Mouse (Mus musculus) CD8-positive naive resting alpha-beta T cell, adult 2 months (primary cell): ENCODE measurements around the gene Cd22.
"Not testable (repeated sequence)": the region's sequence is repeated elsewhere in the genome, so short reads cannot be mapped to it uniquely, and the experiment has no call there.

Experiments
- DNase-seq, 2 experiments: peaks; one replicate each; pipeline ENCODE4 v3.0.0; 2022; ENCODE audit warnings: low read depth in 2 of 2, low spot score in 2 of 2

The Cd22 gene

DNA sequence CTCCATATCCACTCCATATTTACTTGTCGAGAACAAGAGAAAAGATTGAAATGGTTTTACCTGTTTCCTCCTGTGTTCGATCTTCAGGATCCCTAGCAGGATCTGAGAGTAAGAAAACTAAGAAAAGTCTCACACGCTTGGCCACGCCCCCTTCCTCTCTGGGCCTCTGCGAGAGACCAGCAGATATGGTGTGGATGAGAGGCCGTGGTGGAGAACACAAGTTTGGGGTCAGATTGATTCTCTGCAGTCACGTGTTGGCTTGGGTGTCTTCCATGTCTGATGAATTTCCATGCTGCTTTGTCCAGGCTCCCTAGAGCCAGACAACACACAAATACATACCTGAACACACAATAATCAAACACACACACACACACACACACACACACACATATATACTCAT lies at the start of gene Cd22:
Gene Cd22 (minus strand): TSS at position 167 of the 400 bp plus-strand sequence.
- no peak for DNase-seq

DNA sequence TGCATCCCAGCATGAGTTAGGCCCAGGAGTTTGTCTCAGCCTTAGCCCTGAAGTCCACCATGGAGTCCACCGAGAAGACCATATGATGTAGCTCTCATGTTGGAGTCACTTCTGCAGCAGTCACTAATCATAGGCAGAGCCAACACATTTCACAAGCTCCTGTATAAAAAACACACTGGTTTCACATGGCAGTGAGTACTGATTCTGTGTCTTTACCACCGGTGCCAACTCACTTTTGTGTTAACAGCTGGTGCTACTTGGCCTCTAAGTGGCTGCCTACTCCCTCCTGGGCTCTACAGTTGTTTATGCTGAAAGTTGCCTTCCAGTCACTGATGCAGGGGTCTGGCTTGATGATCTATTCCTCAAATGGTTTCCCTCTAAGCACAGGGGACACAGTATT lies 44.4 kb upstream of the Cd22 start, which contains the start of gene Hamp2:
Gene Hamp2 (minus strand): TSS at position 101 of the 400 bp plus-strand sequence.
- not testable (repeated sequence) for DNase-seq

DNA sequence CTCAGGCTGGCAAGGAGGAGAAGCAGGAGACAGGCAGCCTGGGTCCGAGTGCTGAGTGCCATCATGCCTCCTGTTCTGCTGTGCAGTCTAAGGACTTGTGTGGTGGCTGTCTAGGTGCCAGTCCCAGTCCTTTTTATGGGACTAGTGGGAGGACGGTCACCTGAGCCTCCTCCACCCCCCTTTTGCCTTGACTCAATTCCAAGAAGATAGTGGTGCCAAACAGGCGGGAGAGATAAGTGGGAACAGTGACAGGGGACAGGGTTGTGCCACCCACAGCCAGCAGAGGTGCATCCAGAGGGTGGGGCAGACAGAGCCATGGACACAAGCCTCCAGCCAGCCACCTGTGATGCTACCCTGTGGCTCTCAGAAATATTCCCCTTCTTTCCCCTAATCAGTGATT lies 43.9 kb upstream of the Cd22 start:
- no peak for DNase-seq

DNA sequence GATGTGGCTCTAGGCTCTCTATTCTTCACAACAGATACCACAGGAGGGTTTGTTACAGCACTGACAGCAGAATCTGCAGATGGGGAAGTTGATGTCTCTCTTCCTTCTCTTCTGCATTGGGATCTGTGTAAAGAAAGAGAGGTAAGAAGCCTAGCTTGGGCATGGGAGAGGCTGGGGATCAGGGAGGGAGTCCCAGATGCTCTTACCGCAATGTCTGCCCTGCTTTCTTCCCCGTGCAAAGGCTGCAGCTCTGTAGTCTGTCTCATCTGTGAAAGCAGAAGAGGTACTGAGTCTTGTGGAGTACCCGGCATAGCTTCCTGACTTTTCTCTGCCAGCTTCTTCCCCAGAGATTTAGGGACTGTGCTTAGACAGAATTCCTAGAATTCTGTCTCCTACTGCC lies 42.3 kb upstream of the Cd22 start:
- DNase-seq, result not testable (repeated sequence)

DNA sequence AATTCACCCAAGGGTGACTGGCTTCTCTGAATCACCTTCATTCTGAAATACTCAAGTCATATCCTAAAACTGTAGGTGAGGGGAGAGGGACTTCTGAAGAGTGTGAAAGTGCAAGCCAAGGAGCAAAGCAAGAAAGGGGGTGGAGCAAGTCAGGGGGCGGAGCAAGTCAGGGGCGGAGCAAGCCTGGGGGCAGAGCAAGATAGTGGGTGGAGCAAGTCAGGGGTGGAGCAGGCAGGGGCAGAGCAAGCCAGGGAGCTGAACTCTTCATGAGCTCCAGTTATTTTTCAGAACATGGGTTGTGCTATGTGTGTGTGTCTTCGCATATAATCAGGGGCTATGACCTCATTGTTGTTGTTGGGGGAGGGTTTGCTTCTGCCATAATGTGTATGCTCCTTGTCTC lies 40.1 kb upstream of the Cd22 start:
- DNase-seq, result peak; percentile 35 to 64

DNA sequence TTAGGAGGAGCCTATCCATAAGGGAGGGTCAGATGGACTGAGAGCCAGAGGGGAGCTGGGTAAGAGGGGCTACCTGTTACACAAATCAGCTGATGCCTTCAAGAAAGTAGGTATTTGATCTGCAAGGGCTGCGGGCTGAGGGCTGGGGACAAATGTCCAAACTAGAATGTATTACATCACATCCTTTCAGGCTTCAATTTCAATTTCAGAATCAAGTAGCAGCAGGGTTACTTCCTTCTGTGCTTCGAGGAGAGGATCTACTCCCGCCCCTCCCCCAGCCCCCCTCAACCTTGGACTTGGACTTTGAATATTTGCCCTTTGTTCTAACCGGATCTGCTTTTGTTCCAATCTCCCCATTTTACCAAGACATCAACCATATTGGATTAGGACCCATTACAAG lies 37.1 kb upstream of the Cd22 start:
- DNase-seq, result no peak

DNA sequence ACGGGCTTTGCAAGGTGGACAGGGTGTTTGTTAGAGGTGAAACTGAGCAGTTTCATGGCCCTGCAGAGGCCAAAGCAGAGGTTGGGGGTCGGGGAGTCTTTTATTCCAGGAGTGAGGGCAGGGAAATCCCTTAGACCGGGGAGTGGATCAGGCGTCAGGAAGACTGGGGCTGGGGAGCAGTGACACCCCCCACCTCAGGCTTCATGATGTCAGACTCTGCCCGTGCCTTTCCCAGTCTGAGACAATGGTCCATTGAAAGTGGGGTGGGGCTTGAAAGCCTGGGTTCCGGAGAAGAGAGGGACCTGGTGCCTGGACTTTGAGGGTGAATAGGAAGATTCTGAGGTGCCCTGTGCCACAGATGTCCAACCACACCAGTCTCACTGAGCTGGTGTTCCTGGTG lies 36.6 kb upstream of the Cd22 start:
- DNase-seq, result no peak

DNA sequence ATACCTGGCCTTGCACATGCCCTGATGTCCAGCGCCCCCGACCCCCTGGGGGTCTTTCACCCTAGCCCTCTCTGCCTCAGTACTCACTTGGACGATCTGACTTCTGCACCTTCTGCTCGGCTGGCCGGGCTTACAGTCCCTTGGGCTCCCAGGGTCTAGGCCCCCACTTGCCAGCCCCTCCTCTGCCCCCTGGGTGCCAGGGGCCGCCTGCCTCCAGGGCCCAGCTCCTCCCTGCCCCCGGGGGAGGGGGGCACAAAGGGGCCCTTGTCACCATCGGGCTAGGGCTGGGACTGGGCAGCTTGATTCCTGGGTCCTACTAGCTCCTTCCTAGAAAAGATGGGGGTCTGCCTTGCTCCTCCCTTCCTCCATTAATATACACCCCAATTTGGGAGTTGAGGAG lies 34.6 kb upstream of the Cd22 start, which contains the start of gene Mag:
Gene Mag (minus strand): TSS at position 142 of the 400 bp plus-strand sequence.
- no peak for DNase-seq

DNA sequence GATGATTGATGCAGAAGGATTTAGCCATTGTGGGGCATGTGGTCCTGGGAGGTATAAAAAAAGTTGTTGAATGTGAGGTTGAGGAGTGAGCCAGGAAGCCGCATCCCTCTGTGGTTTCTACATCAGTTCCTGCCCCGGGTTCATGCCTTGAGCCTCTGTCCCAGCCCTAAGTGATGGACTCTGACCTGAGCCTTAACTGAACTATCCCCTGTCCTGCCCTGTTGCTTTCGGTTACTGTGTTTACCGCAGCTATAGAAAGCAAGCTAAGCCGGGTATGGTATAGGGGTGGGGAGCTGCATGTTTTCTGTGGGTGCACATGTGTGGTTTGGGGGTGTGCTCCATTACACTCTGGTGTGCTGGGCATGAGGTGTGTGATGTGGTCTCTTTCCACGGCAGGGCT lies 29.6 kb upstream of the Cd22 start:
- DNase-seq, result peak; percentile 21 to 31

DNA sequence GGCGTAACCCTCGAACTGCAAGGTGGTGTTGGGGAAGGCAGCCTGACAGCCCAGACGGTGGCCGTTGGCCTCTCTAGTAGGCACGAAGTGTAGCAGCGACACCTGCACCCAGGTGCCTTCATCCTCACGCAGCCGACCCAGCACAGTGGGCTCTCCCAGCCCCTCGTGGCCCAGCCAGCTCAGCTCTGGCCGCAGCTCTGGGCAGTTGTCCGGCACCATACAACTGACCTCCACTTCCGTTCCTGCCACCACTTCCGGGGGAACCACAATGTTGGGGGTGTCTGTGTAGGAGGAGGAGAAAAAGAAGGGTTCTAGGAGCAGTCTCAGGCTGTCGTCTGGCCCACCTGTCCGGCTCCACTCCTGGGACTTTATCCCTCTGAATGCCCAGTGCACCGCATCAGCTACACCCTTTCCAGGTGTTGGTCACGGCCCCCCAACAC lies 28.9 kb upstream of the Cd22 start:
- no peak for DNase-seq

DNA sequence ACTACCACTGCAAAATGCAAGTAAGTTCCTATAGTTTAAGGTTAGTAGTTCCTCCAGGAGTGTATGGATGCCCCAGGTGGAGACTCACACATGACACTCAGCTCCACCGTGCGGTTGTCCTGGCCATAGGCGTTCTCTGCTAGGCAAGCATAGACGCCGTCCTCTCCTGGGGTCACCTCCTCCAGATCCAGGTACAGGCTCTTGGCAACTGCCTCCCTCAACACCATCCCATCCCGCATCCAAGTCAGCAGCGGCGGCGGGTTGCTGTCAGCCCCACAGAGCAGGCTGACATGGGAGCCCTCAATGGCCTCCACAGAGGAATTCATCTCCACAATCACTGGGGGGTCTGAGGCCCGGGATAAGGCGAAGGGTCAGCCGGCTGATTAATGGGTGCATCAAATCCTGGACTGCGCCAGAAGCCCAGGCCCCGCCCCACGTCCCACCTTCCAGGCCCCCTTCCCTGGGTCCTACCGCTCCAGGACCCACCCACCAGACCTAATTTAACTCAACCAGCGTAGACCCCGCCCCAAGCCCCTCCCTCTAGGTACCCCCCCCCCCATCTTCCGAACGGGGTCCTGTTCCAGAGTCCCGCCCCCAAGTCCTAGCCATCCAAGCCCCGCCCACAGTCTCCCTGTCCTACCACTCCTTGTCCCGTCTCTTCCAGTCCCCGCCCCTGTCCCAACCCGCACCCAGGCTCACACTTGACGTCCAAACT lies 28.3 kb upstream of the Cd22 start:
- DNase-seq, result no peak

DNA sequence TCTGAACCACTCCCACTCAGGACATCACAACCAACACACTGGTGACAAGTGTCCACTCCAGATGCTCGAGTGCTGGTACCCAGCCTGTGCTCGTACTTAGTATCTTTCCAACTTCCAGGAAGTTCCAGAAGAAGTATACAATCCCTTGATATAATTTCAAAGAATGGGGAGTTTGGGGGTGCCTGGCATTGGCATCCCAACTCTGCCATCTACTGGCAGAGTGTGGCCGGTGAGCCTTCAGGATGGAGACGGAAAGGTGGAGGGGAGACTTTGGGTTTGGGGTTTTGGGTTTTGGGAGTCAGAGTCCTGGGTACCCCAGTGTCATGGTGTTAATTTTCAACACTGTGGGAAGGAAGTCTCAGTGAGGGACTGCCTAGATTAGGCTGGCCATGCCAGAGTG lies 23.9 kb upstream of the Cd22 start:
- peak in 1 of 2 experiments; percentile 19 for DNase-seq

DNA sequence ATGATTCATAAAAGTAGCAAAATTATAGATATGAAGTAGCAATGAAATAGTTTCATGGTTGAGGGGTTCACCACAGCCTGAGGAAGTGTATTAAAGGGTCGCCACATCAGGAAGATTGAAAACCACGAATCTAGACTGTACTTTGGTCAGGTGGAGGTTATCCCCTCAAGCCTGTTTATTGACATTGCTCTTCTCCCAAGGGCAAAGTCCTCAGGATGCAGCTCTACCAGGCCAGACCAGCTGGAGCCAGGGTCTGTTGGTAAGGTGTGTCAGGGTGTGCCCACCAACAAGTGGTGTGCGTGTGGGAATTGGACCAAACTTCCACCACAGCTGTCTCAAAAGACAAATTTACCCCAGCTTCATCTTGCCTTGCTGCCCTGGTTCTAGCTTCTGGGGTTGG lies 15.1 kb upstream of the Cd22 start:
- DNase-seq, result no peak

DNA sequence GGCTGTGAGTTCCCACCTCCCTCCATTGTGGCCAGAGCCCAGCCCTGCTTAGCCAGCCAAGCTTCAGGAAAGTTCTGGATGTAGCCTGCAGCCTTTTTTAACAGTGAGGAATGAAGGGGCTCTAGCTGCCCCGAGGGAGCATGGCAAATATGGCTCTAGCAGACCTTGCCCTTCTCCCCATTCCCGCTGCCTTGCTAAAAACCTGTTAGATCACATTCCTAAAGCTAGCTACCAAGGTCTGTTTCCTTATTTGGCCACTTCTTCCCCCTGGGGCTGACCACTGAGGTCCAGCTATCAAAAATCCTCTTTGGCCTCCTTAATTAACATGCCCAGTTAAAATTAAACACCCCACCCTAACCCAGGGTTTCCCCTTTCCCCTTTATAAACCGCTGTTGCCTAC lies 12.4 kb upstream of the Cd22 start:
- DNase-seq, result no peak

DNA sequence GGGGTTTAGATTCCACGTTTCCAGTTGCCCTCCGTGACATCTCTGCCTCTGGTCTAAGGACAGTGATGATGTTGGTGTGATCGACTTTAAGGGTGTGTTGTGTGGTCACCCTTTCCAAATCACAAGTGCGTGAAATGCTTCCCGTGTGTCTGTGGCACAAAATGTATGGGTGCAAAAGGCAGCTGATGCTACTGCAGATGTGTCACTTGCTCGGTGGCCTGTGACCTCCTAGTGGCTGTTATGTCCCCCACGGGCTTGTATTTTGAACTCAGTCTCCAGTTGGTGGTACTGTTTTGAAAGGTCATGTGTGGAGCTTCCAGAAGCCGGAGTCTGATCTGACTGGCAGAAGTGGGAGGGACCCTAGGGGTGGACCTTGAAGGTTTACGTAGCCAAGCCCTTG lies 11.6 kb upstream of the Cd22 start:
- DNase-seq, result no peak

DNA sequence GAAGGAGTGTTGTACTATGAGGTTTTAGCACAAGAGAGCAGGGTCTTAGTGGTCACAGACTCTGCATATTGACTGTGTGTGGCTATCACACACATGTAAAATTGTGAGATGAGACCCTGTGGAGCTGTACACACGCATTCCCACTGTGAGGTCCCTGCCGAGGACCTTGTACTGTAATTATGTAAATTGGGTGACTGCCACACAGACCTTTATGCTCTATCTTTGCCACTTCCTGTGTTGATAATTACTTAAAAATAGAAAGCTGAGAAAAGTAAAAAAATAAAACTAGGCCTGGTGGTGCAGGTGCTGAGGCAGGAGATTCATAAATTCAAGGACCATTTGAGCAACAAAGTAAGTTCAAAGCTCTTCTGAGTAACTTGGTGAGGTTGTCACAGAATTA lies 10.5 kb upstream of the Cd22 start:
- no peak for DNase-seq

DNA sequence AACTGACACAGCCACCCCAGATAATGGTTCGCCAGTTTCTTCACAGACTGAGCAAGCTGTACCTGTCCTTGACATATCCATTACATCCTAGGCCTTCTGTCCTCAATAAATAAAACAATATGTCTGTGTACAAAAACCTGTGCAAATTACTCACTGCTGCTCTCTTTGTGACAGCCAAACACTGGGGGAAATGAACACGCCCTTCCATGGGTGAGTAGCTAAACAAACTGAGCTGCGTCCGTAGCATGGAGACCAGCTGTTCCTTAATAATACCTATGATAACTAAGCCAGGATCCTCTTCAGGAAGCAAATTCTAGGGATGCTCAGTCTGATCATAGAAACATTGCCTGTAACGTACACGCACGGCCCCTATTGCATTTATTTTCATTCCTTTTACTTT lies 8.6 kb upstream of the Cd22 start:
- DNase-seq, result no peak

DNA sequence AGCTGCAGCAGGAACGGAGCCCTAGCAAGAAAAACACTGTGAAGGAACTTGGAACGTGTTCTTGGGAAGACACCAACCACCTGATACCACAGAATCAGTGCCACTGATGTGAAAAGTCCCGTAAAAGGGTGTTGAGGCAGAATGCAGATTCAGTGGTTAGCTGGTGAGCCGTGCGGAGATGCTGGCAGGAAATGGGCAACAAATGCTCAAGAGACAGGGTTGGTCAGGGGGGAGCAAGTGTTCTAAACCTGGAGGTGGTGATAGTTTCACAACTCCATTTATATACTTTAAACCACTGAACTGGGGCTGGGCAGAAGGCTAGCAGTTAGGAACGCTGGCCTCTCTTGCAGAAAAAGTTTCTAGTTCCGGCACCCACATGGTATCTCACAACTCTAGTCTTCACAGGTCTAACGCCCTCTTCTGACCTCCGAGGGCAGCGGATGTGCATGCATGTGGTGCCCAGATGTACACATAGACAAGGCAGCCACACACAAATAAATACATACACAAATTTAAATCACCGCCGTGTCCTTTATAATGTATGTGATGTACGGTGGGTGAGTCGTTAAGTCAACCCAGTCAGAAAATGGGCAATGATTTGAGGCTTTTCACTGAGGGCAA lies 7.5 kb upstream of the Cd22 start:
- peak in 1 of 2 experiments; percentile 11 for DNase-seq

DNA sequence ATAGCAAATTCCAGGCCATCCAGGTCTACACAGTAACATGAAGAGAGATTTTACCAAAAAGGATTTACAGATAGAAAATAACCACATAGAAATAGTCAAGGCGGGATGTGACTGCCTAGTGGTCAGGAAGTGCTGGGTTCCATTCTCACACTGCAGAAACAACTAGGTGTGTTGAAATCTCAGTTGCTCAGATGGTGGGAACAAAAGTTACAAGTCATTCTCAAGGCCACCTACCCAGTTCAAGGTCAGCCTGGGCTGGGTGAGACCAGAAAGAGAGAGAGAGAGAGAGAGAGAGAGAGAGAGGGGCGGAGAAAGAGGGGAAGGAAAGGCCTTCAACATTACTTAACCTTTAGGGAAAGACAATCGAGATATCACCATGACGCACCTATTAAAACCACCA lies 6.7 kb upstream of the Cd22 start:
- DNase-seq, result no peak

DNA sequence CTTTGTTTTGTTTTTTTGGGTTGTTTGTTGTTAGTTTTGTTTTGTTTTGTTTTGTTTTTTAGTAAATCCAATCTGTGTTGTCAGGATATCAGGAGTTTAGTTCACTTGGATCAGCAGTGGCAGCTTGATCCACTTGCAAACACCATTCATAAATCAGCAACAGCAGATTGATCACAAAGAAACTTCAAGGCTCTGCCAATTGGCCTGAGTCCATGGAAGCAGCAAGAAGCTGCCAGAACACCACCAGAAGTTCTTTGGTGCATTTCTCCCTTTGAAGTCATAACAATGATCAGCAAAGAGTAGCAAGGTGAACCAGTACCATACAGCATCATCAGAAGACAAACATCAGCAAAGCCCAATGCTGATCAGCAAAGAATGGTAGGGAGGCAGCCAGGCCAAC lies 3.9 kb upstream of the Cd22 start:
- DNase-seq, result no peak

DNA sequence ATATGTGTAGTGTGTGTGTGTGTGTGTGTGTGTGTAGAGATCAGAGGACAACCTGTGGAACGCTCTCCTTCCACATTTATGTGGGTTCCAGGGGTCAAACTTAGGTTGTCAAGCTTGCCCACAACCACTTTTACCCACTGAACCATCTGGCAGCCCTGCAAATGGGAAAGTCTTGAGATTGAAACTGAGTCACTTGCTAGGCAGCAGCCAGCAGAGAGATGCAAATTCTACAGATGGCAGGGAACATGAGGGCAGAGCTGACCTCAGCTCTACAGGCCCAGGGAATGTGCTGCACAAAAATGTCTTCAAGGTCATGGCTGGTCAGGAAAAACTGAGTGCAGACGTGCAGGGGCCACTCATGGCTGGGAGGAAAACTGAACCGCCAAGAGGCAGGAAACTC lies 1.2 kb upstream of the Cd22 start:
- no peak for DNase-seq

DNA sequence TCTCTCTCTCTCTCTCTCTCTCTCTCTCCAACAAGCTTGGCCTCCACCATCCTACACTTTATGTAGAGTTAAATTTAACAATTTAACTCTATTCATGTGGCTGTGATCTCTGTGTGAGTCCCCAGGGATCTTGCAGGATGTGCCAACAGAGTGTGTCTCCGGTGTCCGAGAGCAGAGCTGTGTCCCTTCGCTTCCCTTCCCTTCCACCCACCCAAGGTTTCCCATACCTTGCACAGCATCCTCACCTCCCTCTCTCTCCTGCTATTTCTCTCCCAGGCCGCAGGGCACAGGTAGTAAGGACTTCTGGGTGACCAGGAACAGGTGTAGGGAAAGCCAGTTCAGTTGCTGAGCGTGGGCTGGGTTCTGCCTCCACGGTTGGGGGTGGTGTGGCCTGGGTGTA lies 1.2 kb downstream of the Cd22 start:
- no peak for DNase-seq

DNA sequence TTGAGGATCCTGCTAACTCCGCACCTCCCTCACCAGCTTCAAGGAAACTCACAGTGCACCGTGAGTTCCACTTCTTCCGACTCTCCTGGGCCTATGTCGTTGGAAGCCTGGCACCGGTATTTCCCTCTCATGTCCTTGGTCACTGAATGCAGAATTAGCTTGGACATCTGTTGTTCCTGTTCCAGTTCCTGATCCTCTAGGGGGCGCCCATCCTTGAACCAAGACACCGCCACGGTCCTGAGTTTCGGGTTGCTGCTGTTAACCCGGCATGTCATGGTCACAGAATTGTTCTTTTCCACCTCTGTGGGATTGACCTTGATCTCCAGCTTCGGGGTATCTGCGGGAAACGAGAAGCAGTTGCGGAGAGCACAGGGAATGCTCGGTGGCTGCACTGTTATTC lies 7.1 kb downstream of the Cd22 start:
- peak; percentile 61 to 63 for DNase-seq
